Mouse (Mus musculus): ENCODE data around the gene Tinf2.

Gene Tinf2

GRCm38 (mm10) chr14:55640816-55641215, 40.8 kb downstream of the Tinf2 start:
- in situ Hi-C loops (cut with MboI, MseI): no loop called here

- in situ Hi-C loops (cut with MboI, MseI): loop anchor here in 1 of 2 experiments (5.0 kb wide), 1 partner anchor 85 kb away; the partner anchor contains the start of gene Rabggta
These were observed 43.8 kb downstream of the Tinf2 start, which contains the start of gene Gm49378 for GRCm38 (mm10) chr14:55637795-55638194. Gm49378 (minus strand) TSS chr14:55637895.

- in situ Hi-C loops (cut with MboI, MseI): loop anchor here in 1 of 2 experiments (5.0 kb wide), 1 partner anchor 87 kb away; the partner anchor contains the start of gene Rabggta
These were observed 46.1 kb downstream of the Tinf2 start, which contains the start of gene Ipo4 for GRCm38 (mm10) chr14:55635523-55636007. Ipo4 (minus strand) TSS chr14:55635957.

GRCm38 (mm10) chr14:55634874-55635522, 46.6 kb downstream of the Tinf2 start:
- in situ Hi-C loops (cut with MboI, MseI): loop anchor here in 1 of 2 experiments (5.0 kb wide), 1 partner anchor 87 kb away; the partner anchor contains the start of gene Rabggta

- in situ Hi-C loops (cut with MboI, MseI): no loop called here
These were observed 52.3 kb downstream of the Tinf2 start for GRCm38 (mm10) chr14:55629312-55629711.

- in situ Hi-C loops (cut with MboI, MseI): no loop called here
These were observed 53.4 kb downstream of the Tinf2 start for GRCm38 (mm10) chr14:55628077-55628827.

Measured in T-helper 17 cell (primary cell).